Mouse (Mus musculus): Measurements from ENCODE around the gene Fgd3. TPM values are rescaled to one million over a fixed set of nuclear protein-coding genes. Genes with fewer than 3 reads are reported as not detected.

Fgd3 gene
- total RNA-seq, 2 experiments from 2014 or later = 3.1 to 3.4 TPM

DNA sequence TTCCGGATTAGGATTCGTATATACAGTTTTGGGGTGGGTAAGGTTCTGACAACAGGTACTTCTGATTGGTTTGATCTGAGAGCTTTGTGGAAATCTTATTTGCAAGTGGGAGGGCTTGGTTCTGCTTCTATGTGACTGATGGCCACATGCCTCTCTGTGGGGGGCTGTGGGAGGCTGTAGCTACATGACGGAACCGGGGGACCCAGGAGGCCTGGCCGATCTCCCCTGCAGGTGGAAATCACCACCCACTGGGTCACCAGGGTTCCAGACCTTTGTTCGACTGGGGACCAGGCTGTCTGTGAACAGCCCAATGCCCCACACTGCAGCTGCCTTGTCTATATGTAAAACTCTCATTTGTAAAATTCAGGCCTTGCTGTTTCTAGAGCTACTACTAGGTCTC lies 95.4 kb downstream of the Fgd3 start:
- ATAC-seq (replicated peaks; ENCODE audit: low FRiP score, poor library complexity, severe bottlenecking) = no peak

DNA sequence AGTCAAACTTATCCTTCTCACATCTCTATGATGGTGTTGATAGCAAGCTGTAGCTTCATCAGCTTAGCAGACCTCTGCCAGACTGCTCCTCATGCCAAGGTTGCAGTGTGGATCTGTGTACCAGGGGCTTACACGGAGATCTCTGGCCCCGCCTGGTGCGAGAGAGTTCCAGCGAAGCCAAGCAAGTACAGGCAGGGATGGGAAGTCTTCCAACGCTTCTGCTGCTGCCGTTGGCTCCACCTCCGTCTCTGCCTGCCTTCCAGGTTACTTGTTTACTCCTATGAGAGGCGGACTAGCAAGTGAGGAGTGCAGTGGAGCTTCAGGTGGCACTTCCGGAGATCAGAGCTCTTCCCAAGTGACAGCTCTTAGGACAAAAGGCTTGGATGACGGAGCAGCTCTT lies 95.8 kb downstream of the Fgd3 start:
- ATAC-seq (replicated peaks; ENCODE audit: low FRiP score, poor library complexity, severe bottlenecking) = no peak

- no peak for ATAC-seq (replicated peaks; ENCODE audit: low FRiP score, poor library complexity, severe bottlenecking)
Measured at GRCm38 (mm10) chr13:49220912-49221311, 99.2 kb downstream of the Fgd3 start.

GRCm38 (mm10) chr13:49219367-49219766 lies 100.7 kb downstream of the Fgd3 start:
- no peak for ATAC-seq (replicated peaks; ENCODE audit: low FRiP score, poor library complexity, severe bottlenecking)

GRCm38 (mm10) chr13:49218651-49219050 lies 101.5 kb downstream of the Fgd3 start:
- ATAC-seq (replicated peaks; ENCODE audit: low FRiP score, poor library complexity, severe bottlenecking) = no peak

GRCm38 (mm10) chr13:49216808-49217561 lies 103.1 kb downstream of the Fgd3 start:
- ATAC-seq (replicated peaks; ENCODE audit: low FRiP score, poor library complexity, severe bottlenecking) = no peak

DNA sequence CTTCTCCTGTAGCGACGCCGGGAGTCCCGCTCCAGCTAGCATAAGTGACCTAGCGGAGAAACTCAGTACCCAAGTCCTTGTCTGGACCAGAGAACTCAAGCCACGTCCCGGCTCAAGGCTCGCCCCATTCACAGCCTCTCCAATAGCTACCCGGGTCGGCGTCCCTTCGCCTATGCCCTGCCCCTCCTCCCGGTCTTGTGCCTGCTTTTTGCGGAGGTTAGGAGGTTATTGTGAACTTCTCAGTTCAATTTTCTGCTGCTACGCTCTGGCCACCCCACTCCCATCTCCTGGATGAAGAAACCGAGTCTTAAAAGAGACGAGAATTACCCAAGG lies 103.9 kb downstream of the Fgd3 start:
- ATAC-seq (replicated peaks; ENCODE audit: low FRiP score, poor library complexity, severe bottlenecking) = peak; percentile 41; the same call in 1 of the 2 replicates

GRCm38 (mm10) chr13:49215504-49216219 lies 104.4 kb downstream of the Fgd3 start, which contains the start of gene Card19:
Gene Card19, minus strand, starts transcription at chr13:49216037.
- ATAC-seq (replicated peaks; ENCODE audit: low FRiP score, poor library complexity, severe bottlenecking) = peak; percentile 90

GRCm38 (mm10) chr13:49215128-49215503 lies 105.0 kb downstream of the Fgd3 start:
- ATAC-seq (replicated peaks; ENCODE audit: low FRiP score, poor library complexity, severe bottlenecking) = no peak

GRCm38 (mm10) chr13:49214454-49214853 lies 105.7 kb downstream of the Fgd3 start:
- no peak for ATAC-seq (replicated peaks; ENCODE audit: low FRiP score, poor library complexity, severe bottlenecking)

DNA sequence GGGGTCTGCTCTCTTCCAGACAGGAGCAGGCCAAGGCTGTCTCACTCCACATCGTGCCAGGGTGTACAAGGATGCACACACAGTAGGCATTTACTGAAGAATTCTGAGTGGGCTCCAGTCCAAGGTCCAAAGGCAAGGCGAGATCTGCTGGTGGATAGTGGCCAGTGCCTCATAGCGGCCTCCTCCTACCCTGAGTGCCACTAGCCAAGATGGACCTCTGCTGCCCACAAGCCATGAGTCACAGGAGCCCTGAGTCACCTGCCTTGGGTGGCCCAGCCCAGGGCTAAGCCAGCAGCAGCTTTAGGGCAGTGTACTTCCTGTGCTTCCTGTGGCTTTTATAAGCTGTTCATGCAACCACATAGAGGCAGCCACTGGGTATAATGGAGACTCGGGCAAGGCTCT lies 106.6 kb downstream of the Fgd3 start:
- no peak for ATAC-seq (replicated peaks; ENCODE audit: low FRiP score, poor library complexity, severe bottlenecking)

- ATAC-seq (replicated peaks; ENCODE audit: low FRiP score, poor library complexity, severe bottlenecking) = no peak
Measured at GRCm38 (mm10) chr13:49212711-49213500, 107.2 kb downstream of the Fgd3 start.

Other genes with a start within 250 kb of the Fgd3 start
- not detected in 2 replicates for gene Wnk2, start 172.3 kb downstream of the Fgd3 start, total RNA-seq (2015; ENCODE audit: low replicate concordance)
- not detected in 2 replicates for gene Wnk2, start 172.3 kb downstream of the Fgd3 start, total RNA-seq (2017; ENCODE audit: low replicate concordance)
- 27.2 and 40.7 TPM in 2 replicates for gene Ninj1, start 132.8 kb downstream of the Fgd3 start, total RNA-seq (2015; ENCODE audit: low replicate concordance)
- gene Ninj1, start 132.8 kb downstream of the Fgd3 start, total RNA-seq (2017; ENCODE audit: low replicate concordance) = 0.76 and 4.6 TPM in 2 replicates
- 3.2 and 17.6 TPM in 2 replicates for gene Card19, start 104.3 kb downstream of the Fgd3 start, total RNA-seq (2015; ENCODE audit: low replicate concordance)
- gene Card19, start 104.3 kb downstream of the Fgd3 start, total RNA-seq (2017; ENCODE audit: low replicate concordance) = 2.2 and 3.4 TPM in 2 replicates
- gene Susd3, start 71.6 kb downstream of the Fgd3 start, total RNA-seq (2015; ENCODE audit: low replicate concordance) = 0.84 and 1.4 TPM in 2 replicates
- 2.7 and 3.9 TPM in 2 replicates for gene Susd3, start 71.6 kb downstream of the Fgd3 start, total RNA-seq (2017; ENCODE audit: low replicate concordance)
- gene Bicd2, start 21.3 kb upstream of the Fgd3 start, total RNA-seq (2015; ENCODE audit: low replicate concordance) = 12.6 and 19.7 TPM in 2 replicates
- gene Bicd2, start 21.3 kb upstream of the Fgd3 start, total RNA-seq (2017; ENCODE audit: low replicate concordance) = 28.8 and 35.2 TPM in 2 replicates
- 1.4 and 1.7 TPM in 2 replicates for gene Ippk, start 100.9 kb upstream of the Fgd3 start, total RNA-seq (2015; ENCODE audit: low replicate concordance)
- 3.7 TPM in 2 replicates for gene Ippk, start 100.9 kb upstream of the Fgd3 start, total RNA-seq (2017; ENCODE audit: low replicate concordance)
- 1.8 and 2.1 TPM in 2 replicates for gene Tes3-ps, start 173.0 kb upstream of the Fgd3 start, total RNA-seq (2015; ENCODE audit: low replicate concordance)
- gene Tes3-ps, start 173.0 kb upstream of the Fgd3 start, total RNA-seq (2017; ENCODE audit: low replicate concordance) = 4.9 and 7.4 TPM in 2 replicates
- gene Ecm2, start 184.5 kb upstream of the Fgd3 start, total RNA-seq (2015; ENCODE audit: low replicate concordance) = 0.42 TPM in 1 of 2 replicates, not detected in the other
- gene Ecm2, start 184.5 kb upstream of the Fgd3 start, total RNA-seq (2017; ENCODE audit: low replicate concordance) = 0.83 and 3.9 TPM in 2 replicates
- gene Aspn, start 224.1 kb upstream of the Fgd3 start, total RNA-seq (2015; ENCODE audit: low replicate concordance) = not detected in 2 replicates
- 3.2 TPM in 1 of 2 replicates, not detected in the other for gene Aspn, start 224.1 kb upstream of the Fgd3 start, total RNA-seq (2017; ENCODE audit: low replicate concordance)